Mouse (Mus musculus) frontal cortex, adult (tissue): ENCODE results near the gene Dync2li1.

Source experiments
- ATAC-seq: cut with Nextera tagmentation; 2 replicates; pipeline ENCODE4 v1.9.2; 2017; ENCODE audit warnings: mild to moderate bottlenecking, moderate library complexity, mixed read lengths; ENCODE audit not compliant: low TSS enrichment

Dync2li1 gene

GRCm38 (mm10) chr17:84626276-84626856 lies at the start of gene Dync2li1:
Gene Dync2li1 (plus strand): TSS chr17:84626496.
- ATAC-seq: peak; percentile 99

GRCm38 (mm10) chr17:84576621-84577293 lies 49.5 kb upstream of the Dync2li1 start:
- ATAC-seq: no peak

GRCm38 (mm10) chr17:84579249-84579648 lies 47.0 kb upstream of the Dync2li1 start:
- ATAC-seq: no peak

- no peak for ATAC-seq
Measured at GRCm38 (mm10) chr17:84579817-84580216, 46.5 kb upstream of the Dync2li1 start.

- no peak for ATAC-seq
Measured at GRCm38 (mm10) chr17:84580821-84581220, 45.5 kb upstream of the Dync2li1 start.

- no peak for ATAC-seq
Measured at GRCm38 (mm10) chr17:84581740-84582414, 44.4 kb upstream of the Dync2li1 start.

- no peak for ATAC-seq
Measured at GRCm38 (mm10) chr17:84584107-84584506, 42.2 kb upstream of the Dync2li1 start.

- peak; percentile 98 for ATAC-seq
Measured at GRCm38 (mm10) chr17:84585104-84585503, 41.2 kb upstream of the Dync2li1 start.

GRCm38 (mm10) chr17:84590065-84590464 lies 36.2 kb upstream of the Dync2li1 start:
- no peak for ATAC-seq

GRCm38 (mm10) chr17:84591431-84592150 lies 34.7 kb upstream of the Dync2li1 start:
- ATAC-seq: no peak; the same call in 1 of the 2 replicates

GRCm38 (mm10) chr17:84596015-84596441 lies 30.3 kb upstream of the Dync2li1 start:
- ATAC-seq: 0 out of 2 replicates have a peak, but pooled peaks have one; percentile 41

- ATAC-seq: no peak
Measured at GRCm38 (mm10) chr17:84596501-84596900, 29.8 kb upstream of the Dync2li1 start.

GRCm38 (mm10) chr17:84597859-84598258 lies 28.4 kb upstream of the Dync2li1 start:
- ATAC-seq: no peak

- no peak for ATAC-seq
Measured at GRCm38 (mm10) chr17:84598928-84599327, 27.4 kb upstream of the Dync2li1 start.

GRCm38 (mm10) chr17:84600051-84600983 lies 26.0 kb upstream of the Dync2li1 start:
- peak; percentile 68 for ATAC-seq

GRCm38 (mm10) chr17:84601805-84602204 lies 24.5 kb upstream of the Dync2li1 start:
- peak; percentile 62; the same call in 1 of the 2 replicates for ATAC-seq

GRCm38 (mm10) chr17:84603202-84603627 lies 23.1 kb upstream of the Dync2li1 start:
- no peak for ATAC-seq

- ATAC-seq: no peak
Measured at GRCm38 (mm10) chr17:84603709-84604420, 22.4 kb upstream of the Dync2li1 start.

- no peak for ATAC-seq
Measured at GRCm38 (mm10) chr17:84606976-84607375, 19.3 kb upstream of the Dync2li1 start.

GRCm38 (mm10) chr17:84607617-84608016 lies 18.7 kb upstream of the Dync2li1 start:
- ATAC-seq: no peak
